In the genomic region with DNA sequence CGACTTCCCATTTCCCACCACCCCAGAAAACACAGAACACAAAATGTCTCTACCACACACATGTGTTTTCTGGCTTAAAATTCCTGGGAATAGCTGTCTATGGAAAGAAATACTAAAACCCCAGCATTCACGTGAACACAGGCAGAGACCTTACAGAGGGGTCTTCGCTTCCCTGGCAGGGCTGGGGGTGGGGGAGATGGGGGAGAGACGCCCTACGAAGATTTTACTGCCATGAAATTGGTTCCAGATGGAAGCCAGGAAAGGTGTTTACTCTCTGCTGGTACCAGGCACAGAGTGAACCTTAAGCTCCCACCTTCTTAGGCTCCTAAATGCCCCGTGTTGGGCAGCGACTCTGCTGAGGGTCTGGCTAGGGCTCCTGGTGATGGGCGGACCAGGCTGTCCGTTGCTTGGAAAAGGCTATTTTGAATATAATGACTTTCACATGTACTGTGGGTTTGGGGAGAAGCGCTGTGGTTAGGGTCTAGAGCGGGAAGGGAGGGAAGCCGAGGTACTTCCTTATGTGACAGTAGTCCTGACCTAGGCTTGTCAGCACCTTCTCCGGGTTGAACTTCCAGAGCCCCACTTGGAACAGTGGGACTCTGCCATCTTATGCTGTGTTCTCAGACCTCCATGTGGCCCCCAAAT, we compare ENCODE assay signal across 8 mouse cellular contexts. TPM values are rescaled to one million over a fixed set of nuclear protein-coding genes. Genes with fewer than 3 reads are reported as not detected.
DNase-seq lines count a peak whose midpoint lies in the region; ATAC-seq and TF ChIP-seq lines count a peak whose summit lies in the region.

No protein-coding gene starts in this region.

- H3K4me3 ChIP-seq in kidney, postnatal 0 days (replicated peaks; ENCODE audit: low read depth, low read length): 0 out of 2 replicates have a peak overlapping the region, but pooled peaks have one; percentile 0
- H3K4me3 ChIP-seq in forebrain, embryonic 12.5 days (replicated peaks): no peak overlapping the region
- H3K4me3 ChIP-seq in limb, embryonic 14.5 days (replicated peaks; ENCODE audit: low read length): peak overlapping the region; percentile 21
- H3K4me3 ChIP-seq in neural tube, embryonic 15.5 days (replicated peaks): no peak overlapping the region

- peak; percentile 25 for DNase-seq in kidney, postnatal 0 days (ENCODE audit: low spot score)
- DNase-seq in kidney, postnatal 36 days: no peak
- DNase-seq in limb, embryonic 14.5 days (ENCODE audit: low spot score): peak; percentile 57
- no peak for DNase-seq in thymus, postnatal 0 days (ENCODE audit: low spot score)
- DNase-seq in ovary, postnatal 36 days (ENCODE audit: low spot score): no peak

- peak overlapping the region; percentile 36; the same call in 1 of the 2 replicates for H3K27ac ChIP-seq in kidney, postnatal 0 days
- H3K27ac ChIP-seq in forebrain, embryonic 12.5 days: no peak overlapping the region
- H3K27ac ChIP-seq in limb, embryonic 14.5 days (replicated peaks; ENCODE audit: low read depth, low read length): peak overlapping the region; percentile 91
- H3K27ac ChIP-seq in neural tube, embryonic 15.5 days (replicated peaks): no peak overlapping the region

- no peak overlapping the region; the same call in 1 of the 2 replicates for H3K9ac ChIP-seq in kidney, postnatal 0 days (ENCODE audit: low read depth, low read length)
- H3K9ac ChIP-seq in forebrain, embryonic 12.5 days: 0 out of 2 replicates have a peak overlapping the region, but pooled peaks have one; percentile 21
- peak overlapping the region; percentile 41 for H3K9ac ChIP-seq in limb, embryonic 14.5 days (ENCODE audit: low read depth, low read length, severe bottlenecking)
- H3K9ac ChIP-seq in neural tube, embryonic 15.5 days (replicated peaks): peak overlapping the region; percentile 28; the same call in 1 of the 2 replicates

- peaks cover 8% of the 10 kb centered on the region for H3K4me1 ChIP-seq in kidney, postnatal 0 days (replicated peaks; ENCODE audit: insufficient read depth, low read length)
- H3K4me1 ChIP-seq in forebrain, embryonic 12.5 days: peaks cover 20% of the 10 kb centered on the region
- H3K4me1 ChIP-seq in limb, embryonic 14.5 days (ENCODE audit: control insufficient read depth, insufficient read depth, low read length): peaks cover 28% of the 10 kb centered on the region
- H3K4me1 ChIP-seq in neural tube, embryonic 15.5 days: peaks cover 21% of the 10 kb centered on the region

- no peaks in the 10 kb centered on the region for H3K9me3 ChIP-seq in kidney, postnatal 0 days (replicated peaks; ENCODE audit: low read length)
- H3K9me3 ChIP-seq in forebrain, embryonic 12.5 days: no peaks in the 10 kb centered on the region
- no peaks in the 10 kb centered on the region for H3K9me3 ChIP-seq in limb, embryonic 14.5 days (ENCODE audit: control insufficient read depth, low read length)
- no peaks in the 10 kb centered on the region for H3K9me3 ChIP-seq in neural tube, embryonic 15.5 days (replicated peaks)

- no peaks in the 10 kb centered on the region for H3K27me3 ChIP-seq in kidney, postnatal 0 days (ENCODE audit: insufficient read depth, low read length)
- H3K27me3 ChIP-seq in forebrain, embryonic 12.5 days: peaks cover 24% of the 10 kb centered on the region
- no peaks in the 10 kb centered on the region for H3K27me3 ChIP-seq in limb, embryonic 14.5 days (ENCODE audit: control insufficient read depth, insufficient read depth, low read length)
- no peaks in the 10 kb centered on the region for H3K27me3 ChIP-seq in neural tube, embryonic 15.5 days (replicated peaks)

- H3K36me3 ChIP-seq in kidney, postnatal 0 days (ENCODE audit: insufficient read depth, low read length): no peaks in the 10 kb centered on the region
- H3K36me3 ChIP-seq in forebrain, embryonic 12.5 days (replicated peaks): no peaks in the 10 kb centered on the region
- H3K36me3 ChIP-seq in limb, embryonic 14.5 days (ENCODE audit: control insufficient read depth, insufficient read depth, low read length): no peaks in the 10 kb centered on the region
- no peaks in the 10 kb centered on the region for H3K36me3 ChIP-seq in neural tube, embryonic 15.5 days

- H3K4me2 ChIP-seq in kidney, postnatal 0 days (ENCODE audit: low read length): peak overlapping the region; percentile 25
- peak overlapping the region; percentile 49 for H3K4me2 ChIP-seq in forebrain, embryonic 12.5 days
- H3K4me2 ChIP-seq in limb, embryonic 14.5 days (replicated peaks; ENCODE audit: low read depth, low read length, severe bottlenecking): peak overlapping the region; percentile 56
- peak overlapping the region; percentile 51 for H3K4me2 ChIP-seq in neural tube, embryonic 15.5 days

- WGBS in kidney, postnatal 0 days: 40% methylated on average over 13 of the region's 13 CpGs
- 18% methylated on average over 13 of the region's 13 CpGs for WGBS in forebrain, embryonic 12.5 days
- 8% methylated on average over 13 of the region's 13 CpGs for WGBS in limb, embryonic 14.5 days
- WGBS in neural tube, embryonic 15.5 days: 31% methylated on average over 13 of the region's 13 CpGs

- TF ChIP-seq POLR2A in limb, embryonic 14.5 days (IDR thresholded peaks at IDR 0.05; ENCODE audit: borderline replicate concordance, extremely low read depth, insufficient read depth, insufficient read length): no peak

- TF ChIP-seq CTCF in kidney, postnatal 0 days (IDR thresholded peaks at IDR 0.05; ENCODE audit: low read depth): no peak

- no peak for ATAC-seq in kidney, postnatal 0 days (replicated peaks; ENCODE audit: low FRiP score, low read depth)
- no peak for ATAC-seq in forebrain, embryonic 12.5 days (ENCODE audit: low FRiP score)
- ATAC-seq in limb, embryonic 14.5 days (ENCODE audit: low FRiP score, low read depth): peak; percentile 66
- 0 out of 2 replicates have a peak, but pooled peaks have one; percentile 8 for ATAC-seq in neural tube, embryonic 15.5 days (ENCODE audit: low FRiP score)
- ATAC-seq in inflammation-experienced regulatory T-cells, adult 6 months: no peak

RNA-seq across cellular contexts. Expression of a gene that starts 4.6 kb away (rescaled TPM):
- polyA plus RNA-seq in kidney, postnatal 0 days (2015; fragmentation: Nextera tagmentation; extraction: Ambion mirVana): 87.4 and 99.7 TPM in 2 replicates
- polyA plus RNA-seq in forebrain, embryonic 12.5 days (2016; fragmentation: Nextera tagmentation; extraction: Ambion mirVana): 17.9 and 18.0 TPM in 2 replicates
- 57.4 and 73.3 TPM in 2 replicates for polyA plus RNA-seq in limb, embryonic 14.5 days (2012; rRNA removed)
- 66.5 and 75.1 TPM in 2 replicates for polyA plus RNA-seq in limb, embryonic 14.5 days (2014; fragmentation: Nextera tagmentation; extraction: Ambion mirVana)
- polyA plus RNA-seq in neural tube, embryonic 15.5 days (2015; fragmentation: Nextera tagmentation; extraction: Ambion mirVana): 51.6 and 57.1 TPM in 2 replicates
- polyA plus RNA-seq in thymus, postnatal 0 days (2015; fragmentation: Nextera tagmentation; extraction: Ambion mirVana): 18.2 and 25.2 TPM in 2 replicates
- not detected for polyA plus RNA-seq in inflammation-experienced regulatory T-cells, adult 6 months (2017; shearing (Covaris generic))

Comparison
In these comparisons a context has a peak if more than half of its experiments do, and no peak if none do; other contexts are left out.
1. DNase-seq: peak in kidney, postnatal 0 days (single experiment) and limb, embryonic 14.5 days (single experiment); none in kidney, postnatal 36 days (0 of 2), thymus, postnatal 0 days (single experiment) and ovary, postnatal 36 days (single experiment).
2. ATAC-seq: peak in limb, embryonic 14.5 days (single experiment) and neural tube, embryonic 15.5 days (single experiment); none in kidney, postnatal 0 days (single experiment), forebrain, embryonic 12.5 days (single experiment) and inflammation-experienced regulatory T-cells, adult 6 months (single experiment).
3. H3K27ac ChIP-seq: peak in kidney, postnatal 0 days (single experiment) and limb, embryonic 14.5 days (single experiment); none in forebrain, embryonic 12.5 days (single experiment) and neural tube, embryonic 15.5 days (single experiment).
4. H3K4me3 ChIP-seq: peak in kidney, postnatal 0 days (single experiment) and limb, embryonic 14.5 days (single experiment); none in forebrain, embryonic 12.5 days (single experiment) and neural tube, embryonic 15.5 days (single experiment).
5. RNA of a gene that starts 4.6 kb away (polyA plus RNA-seq): 87.4 to 99.7 TPM in kidney, postnatal 0 days, 57.4 to 75.1 TPM in limb, embryonic 14.5 days, 51.6 to 57.1 TPM in neural tube, embryonic 15.5 days, 18.2 to 25.2 TPM in thymus, postnatal 0 days and 17.9 to 18.0 TPM in forebrain, embryonic 12.5 days; not detected in inflammation-experienced regulatory T-cells, adult 6 months; every median in the first group is over 10 times any median in the second.
6. Peak in every context shown above with its lines, with median percentiles within 50 percentile points of each other: H3K4me2 ChIP-seq.